Mouse (Mus musculus): Measurements from ENCODE around the gene Cyp3a57. TPM values are rescaled to one million over a fixed set of nuclear protein-coding genes. Genes with fewer than 3 reads are reported as not detected.

Gene Cyp3a57
- polyA plus RNA-seq, 1 experiment from 2014 or later: not detected

DNA sequence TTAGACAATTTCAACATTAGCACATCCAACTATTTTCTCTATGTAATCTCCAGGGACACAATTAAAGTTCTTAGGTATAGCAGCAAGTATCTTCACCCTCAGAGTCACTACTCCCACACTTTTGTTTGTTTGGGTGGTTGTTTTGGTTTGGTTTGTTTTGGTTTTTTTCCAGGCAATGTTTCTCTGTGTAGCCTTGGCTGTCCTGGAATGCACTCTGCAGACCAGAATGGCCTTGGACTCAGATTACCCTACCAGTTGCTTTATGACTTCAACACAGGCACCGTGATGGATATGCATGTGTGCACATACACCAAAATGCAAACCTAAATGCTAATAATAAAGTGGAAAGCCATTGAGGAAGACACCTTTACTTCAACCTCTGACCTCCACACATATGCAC is 88.6 kb downstream of the Cyp3a57 start:
- Histone ChIP-seq H3K27me3 (ENCODE audit: low read depth, poor library complexity, severe bottlenecking) (no peaks in the 10 kb centered on the region), H3K4me1 (no peaks in the 10 kb centered on the region), H3K9me3 (replicated peaks) (peaks cover 58% of the 10 kb centered on the region), H3K36me3 (no peaks in the 10 kb centered on the region), H3K4me3 (no peak overlapping the region), H3K27ac (replicated peaks) (no peak overlapping the region)
- WGBS: 72% methylated on average over 1 of the region's 1 CpGs
- DNase-seq (ENCODE audit: low spot score): no peak

Other genes with a start within 250 kb of the Cyp3a57 start
- gene Arpc1b, start 231.1 kb upstream of the Cyp3a57 start, polyA plus RNA-seq (2016; fragmentation: Nextera tagmentation; extraction: Ambion mirVana): 105 and 109 TPM in 2 replicates
- gene Pdap1, start 205.0 kb upstream of the Cyp3a57 start, polyA plus RNA-seq (2016; fragmentation: Nextera tagmentation; extraction: Ambion mirVana): 128 and 134 TPM in 2 replicates
- gene Bud31, start 204.9 kb upstream of the Cyp3a57 start, polyA plus RNA-seq (2016; fragmentation: Nextera tagmentation; extraction: Ambion mirVana): 234 and 244 TPM in 2 replicates
- 18.3 and 22.4 TPM in 2 replicates for gene Ptcd1, start 178.2 kb upstream of the Cyp3a57 start, polyA plus RNA-seq (2016; fragmentation: Nextera tagmentation; extraction: Ambion mirVana)
- 83.9 and 85.1 TPM in 2 replicates for gene Cpsf4, start 178.1 kb upstream of the Cyp3a57 start, polyA plus RNA-seq (2016; fragmentation: Nextera tagmentation; extraction: Ambion mirVana)
- 536 and 539 TPM in 2 replicates for gene Atp5j2, start 153.2 kb upstream of the Cyp3a57 start, polyA plus RNA-seq (2016; fragmentation: Nextera tagmentation; extraction: Ambion mirVana)
- gene Zkscan14, start 143.4 kb upstream of the Cyp3a57 start, polyA plus RNA-seq (2016; fragmentation: Nextera tagmentation; extraction: Ambion mirVana): 8.0 and 8.3 TPM in 2 replicates
- 19.8 and 19.9 TPM in 2 replicates for gene Zkscan5, start 140.7 kb upstream of the Cyp3a57 start, polyA plus RNA-seq (2016; fragmentation: Nextera tagmentation; extraction: Ambion mirVana)
- gene Zfp655, start 113.6 kb upstream of the Cyp3a57 start, polyA plus RNA-seq (2016; fragmentation: Nextera tagmentation; extraction: Ambion mirVana): 33.5 and 39.0 TPM in 2 replicates
- gene Zscan25, start 64.8 kb upstream of the Cyp3a57 start, polyA plus RNA-seq (2016; fragmentation: Nextera tagmentation; extraction: Ambion mirVana): 0.79 and 0.88 TPM in 2 replicates
- gene Cyp3a16, start 124.4 kb downstream of the Cyp3a57 start, polyA plus RNA-seq (2016; fragmentation: Nextera tagmentation; extraction: Ambion mirVana): not detected in 2 replicates
- gene Cyp3a41b, start 239.5 kb downstream of the Cyp3a57 start, polyA plus RNA-seq (2016; fragmentation: Nextera tagmentation; extraction: Ambion mirVana): not detected in 2 replicates